Comparison of ENCODE assay signal across 17 mouse cellular contexts in the genomic region with DNA sequence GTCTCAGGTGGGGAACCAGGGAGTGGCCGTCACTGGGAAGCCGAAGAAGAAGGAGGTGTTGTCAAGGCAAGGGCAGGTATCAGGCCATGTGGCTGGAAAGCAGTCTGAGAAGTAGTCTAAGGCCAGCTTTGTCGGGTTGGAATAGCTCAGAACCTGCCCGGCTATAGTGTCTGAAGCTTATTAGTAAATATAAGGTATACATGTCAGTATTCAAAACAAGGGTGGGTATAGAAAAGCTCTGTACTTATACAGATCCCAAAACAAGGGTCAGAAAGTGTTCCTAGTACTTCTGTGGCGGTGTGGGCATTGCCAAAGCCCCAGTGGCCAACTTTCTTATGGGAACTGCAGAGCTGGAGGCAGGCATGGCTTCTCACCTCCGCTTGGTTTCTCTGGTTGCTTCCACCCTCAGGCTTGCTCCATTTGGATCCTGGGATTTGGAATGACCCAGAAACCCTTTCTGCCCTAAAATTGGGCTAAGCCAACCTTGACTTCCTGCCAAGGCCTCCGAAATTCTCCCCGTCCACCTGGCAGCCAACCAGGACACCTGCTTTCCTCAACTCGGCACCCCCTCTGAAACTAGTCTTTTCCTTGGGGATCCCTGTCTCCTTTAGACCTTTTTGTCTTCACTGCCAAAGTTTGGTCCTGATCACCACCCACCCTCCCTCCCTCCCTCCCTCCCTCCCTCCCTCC. TPM values are rescaled to one million over a fixed set of nuclear protein-coding genes. Genes with fewer than 3 reads are reported as not detected.
DNase-seq lines count a peak whose midpoint lies in the region; ATAC-seq and TF ChIP-seq lines count a peak whose summit lies in the region.
"Had no signal": no experiment of that assay in that cellular context is flagged by ENCODE, and none has a peak within 500 bp of the region (broad histone marks: within the 10 kb centered on the region; RNA-seq: fewer than 3 reads in every experiment).

No protein-coding gene starts in this region.

- DNase-seq in right cerebral cortex, postnatal 4 days, result peak; percentile 40
- DNase-seq in right cerebral cortex, postnatal 14 days, result no peak
- peak; percentile 69 to 70 for DNase-seq in cerebellum, adult 2 months
- DNase-seq in embryonic facial prominence, embryonic 10.5 days (ENCODE audit: low spot score), result no peak
- DNase-seq in embryo, embryonic 10 days (ENCODE audit: low spot score), result no peak
- DNase-seq: gastrocnemius, adult 2 months; heart, adult 18-20 months; kidney, postnatal 14 days had no signal

- H3K27me3 ChIP-seq in hindbrain, embryonic 13.5 days, result no peaks in the 10 kb centered on the region
- no peaks in the 10 kb centered on the region for H3K27me3 ChIP-seq in hindbrain, embryonic 12.5 days
- H3K27me3 ChIP-seq in cerebellum, adult 2 months (ENCODE audit: control insufficient read depth, insufficient read depth, low read length), result no peaks in the 10 kb centered on the region
- H3K27me3 ChIP-seq in embryonic facial prominence, embryonic 10.5 days (replicated peaks; ENCODE audit: low read depth, poor library complexity, severe bottlenecking), result no peaks in the 10 kb centered on the region
- H3K27me3 ChIP-seq: embryonic facial prominence, embryonic 13.5 days; hindbrain, embryonic 15.5 days had no signal

- H3K4me3 ChIP-seq in hindbrain, embryonic 13.5 days, result no peak overlapping the region
- no peak overlapping the region for H3K4me3 ChIP-seq in hindbrain, embryonic 12.5 days
- H3K4me3 ChIP-seq in cerebellum, adult 2 months (replicated peaks; ENCODE audit: insufficient read depth, low read depth, low read length), result no peak overlapping the region
- no peak overlapping the region for H3K4me3 ChIP-seq in embryonic facial prominence, embryonic 10.5 days
- H3K4me3 ChIP-seq: embryonic facial prominence, embryonic 13.5 days; gastrocnemius, adult 2 months; hindbrain, embryonic 15.5 days; liver, embryonic 12.5 days had no signal

- no peak for TF ChIP-seq CTCF in cerebellum, adult 2 months (IDR thresholded peaks at IDR 0.05; ENCODE audit: borderline replicate concordance, insufficient read depth, low read depth, low read length)

- H3K36me3 ChIP-seq in hindbrain, embryonic 13.5 days, result no peaks in the 10 kb centered on the region
- no peaks in the 10 kb centered on the region for H3K36me3 ChIP-seq in hindbrain, embryonic 12.5 days
- no peaks in the 10 kb centered on the region for H3K36me3 ChIP-seq in embryonic facial prominence, embryonic 10.5 days (replicated peaks)
- H3K36me3 ChIP-seq: embryonic facial prominence, embryonic 13.5 days; hindbrain, embryonic 15.5 days; liver, embryonic 12.5 days had no signal

- ATAC-seq in hindbrain, embryonic 13.5 days (ENCODE audit: low FRiP score), result no peak
- no peak for ATAC-seq in hindbrain, embryonic 12.5 days (ENCODE audit: low FRiP score)
- ATAC-seq: CD4-positive, CD25-positive, alpha-beta regulatory T cell, adult 4 months; forebrain, embryonic 14.5 days; intestine, postnatal 0 days; liver, embryonic 12.5 days; lung, postnatal 0 days had no signal

- WGBS in hindbrain, embryonic 13.5 days, result 79% methylated on average over 9 of the region's 9 CpGs
- WGBS in hindbrain, embryonic 12.5 days, result 79% methylated on average over 9 of the region's 9 CpGs
- WGBS in cerebellum, adult 2 months, result 42% methylated on average over 9 of the region's 9 CpGs
- WGBS in embryonic facial prominence, embryonic 10.5 days, result 75% methylated on average over 9 of the region's 9 CpGs

- H3K9me3 ChIP-seq in hindbrain, embryonic 13.5 days, result no peaks in the 10 kb centered on the region
- H3K9me3 ChIP-seq in hindbrain, embryonic 12.5 days (replicated peaks), result no peaks in the 10 kb centered on the region
- no peaks in the 10 kb centered on the region for H3K9me3 ChIP-seq in embryonic facial prominence, embryonic 10.5 days
- H3K9me3 ChIP-seq: embryonic facial prominence, embryonic 13.5 days; hindbrain, embryonic 15.5 days; liver, embryonic 12.5 days had no signal

- no peak for TF ChIP-seq POLR2A in cerebellum, adult 2 months (IDR thresholded peaks at IDR 0.05; ENCODE audit: borderline replicate concordance, insufficient read depth, low read length)

- H3K4me2 ChIP-seq in hindbrain, embryonic 13.5 days, result no peak overlapping the region
- no peak overlapping the region for H3K4me2 ChIP-seq in hindbrain, embryonic 12.5 days (replicated peaks)
- H3K4me2 ChIP-seq: embryonic facial prominence, embryonic 13.5 days; hindbrain, embryonic 15.5 days; liver, embryonic 12.5 days had no signal

- H3K9ac ChIP-seq in hindbrain, embryonic 13.5 days, result 0 out of 2 replicates have a peak overlapping the region, but pooled peaks have one; percentile 6
- no peak overlapping the region for H3K9ac ChIP-seq in hindbrain, embryonic 12.5 days
- H3K9ac ChIP-seq: embryonic facial prominence, embryonic 13.5 days; hindbrain, embryonic 15.5 days; liver, embryonic 12.5 days had no signal

- no peak overlapping the region for H3K27ac ChIP-seq in hindbrain, embryonic 13.5 days
- no peak overlapping the region for H3K27ac ChIP-seq in hindbrain, embryonic 12.5 days
- no peak overlapping the region for H3K27ac ChIP-seq in cerebellum, adult 2 months (ENCODE audit: insufficient read depth, low read length)
- 0 out of 2 replicates have a peak overlapping the region, but pooled peaks have one; percentile 16 for H3K27ac ChIP-seq in embryonic facial prominence, embryonic 10.5 days (replicated peaks)
- H3K27ac ChIP-seq: embryonic facial prominence, embryonic 13.5 days; gastrocnemius, adult 2 months; hindbrain, embryonic 15.5 days; liver, embryonic 12.5 days had no signal

- peaks cover 16% of the 10 kb centered on the region for H3K4me1 ChIP-seq in hindbrain, embryonic 13.5 days (replicated peaks)
- H3K4me1 ChIP-seq in hindbrain, embryonic 12.5 days, result peaks cover 20% of the 10 kb centered on the region
- peaks cover 5% of the 10 kb centered on the region for H3K4me1 ChIP-seq in cerebellum, adult 2 months (ENCODE audit: control insufficient read depth, insufficient read depth, low read length)
- peaks cover 38% of the 10 kb centered on the region for H3K4me1 ChIP-seq in embryonic facial prominence, embryonic 10.5 days

RNA-seq across cellular contexts. Expression of gene Blcap, which starts 1.1 kb away (rescaled TPM):
- 219 and 232 TPM in 2 replicates for polyA plus RNA-seq in hindbrain, embryonic 13.5 days (2015; fragmentation: Nextera tagmentation; extraction: Ambion mirVana)
- 139 and 140 TPM in 2 replicates for polyA plus RNA-seq in hindbrain, embryonic 12.5 days (2016; fragmentation: Nextera tagmentation; extraction: Ambion mirVana)
- polyA plus RNA-seq in cerebellum, adult 2 months (2012; rRNA removed), result 124 and 133 TPM in 2 replicates
- polyA plus RNA-seq in embryonic facial prominence, embryonic 10.5 days (2016; fragmentation: Nextera tagmentation; extraction: Ambion mirVana), result 82.1 and 82.3 TPM in 2 replicates

RNA-seq across cellular contexts. Expression of gene Nnat, which starts 10.1 kb away (rescaled TPM):
- 6,024 and 6,534 TPM in 2 replicates for polyA plus RNA-seq in hindbrain, embryonic 13.5 days (2015; fragmentation: Nextera tagmentation; extraction: Ambion mirVana)
- 3,841 and 3,900 TPM in 2 replicates for polyA plus RNA-seq in hindbrain, embryonic 12.5 days (2016; fragmentation: Nextera tagmentation; extraction: Ambion mirVana)
- 162 and 198 TPM in 2 replicates for polyA plus RNA-seq in cerebellum, adult 2 months (2012; rRNA removed)
- 2,080 and 2,294 TPM in 2 replicates for polyA plus RNA-seq in embryonic facial prominence, embryonic 10.5 days (2016; fragmentation: Nextera tagmentation; extraction: Ambion mirVana)

Comparison
In these comparisons a context has a peak if more than half of its experiments do, and no peak if none do; other contexts are left out.
1. DNase-seq: peak in right cerebral cortex, postnatal 4 days (single experiment) and cerebellum, adult 2 months (2 of 2); none in right cerebral cortex, postnatal 14 days (single experiment), embryonic facial prominence, embryonic 10.5 days (single experiment) and embryo, embryonic 10 days (single experiment).
2. RNA of gene Nnat, which starts 10.1 kb away (polyA plus RNA-seq): 6,024 to 6,534 TPM in hindbrain, embryonic 13.5 days, 3,841 to 3,900 TPM in hindbrain, embryonic 12.5 days and 2,080 to 2,294 TPM in embryonic facial prominence, embryonic 10.5 days; 162 to 198 TPM in cerebellum, adult 2 months; every median in the first group is over 10 times any median in the second.